Mouse (Mus musculus): ENCODE measurements around the gene Pygo2.
A peak's percentile ranks its signal among the peaks of the same experiment; 100 is the strongest.

DNA sequence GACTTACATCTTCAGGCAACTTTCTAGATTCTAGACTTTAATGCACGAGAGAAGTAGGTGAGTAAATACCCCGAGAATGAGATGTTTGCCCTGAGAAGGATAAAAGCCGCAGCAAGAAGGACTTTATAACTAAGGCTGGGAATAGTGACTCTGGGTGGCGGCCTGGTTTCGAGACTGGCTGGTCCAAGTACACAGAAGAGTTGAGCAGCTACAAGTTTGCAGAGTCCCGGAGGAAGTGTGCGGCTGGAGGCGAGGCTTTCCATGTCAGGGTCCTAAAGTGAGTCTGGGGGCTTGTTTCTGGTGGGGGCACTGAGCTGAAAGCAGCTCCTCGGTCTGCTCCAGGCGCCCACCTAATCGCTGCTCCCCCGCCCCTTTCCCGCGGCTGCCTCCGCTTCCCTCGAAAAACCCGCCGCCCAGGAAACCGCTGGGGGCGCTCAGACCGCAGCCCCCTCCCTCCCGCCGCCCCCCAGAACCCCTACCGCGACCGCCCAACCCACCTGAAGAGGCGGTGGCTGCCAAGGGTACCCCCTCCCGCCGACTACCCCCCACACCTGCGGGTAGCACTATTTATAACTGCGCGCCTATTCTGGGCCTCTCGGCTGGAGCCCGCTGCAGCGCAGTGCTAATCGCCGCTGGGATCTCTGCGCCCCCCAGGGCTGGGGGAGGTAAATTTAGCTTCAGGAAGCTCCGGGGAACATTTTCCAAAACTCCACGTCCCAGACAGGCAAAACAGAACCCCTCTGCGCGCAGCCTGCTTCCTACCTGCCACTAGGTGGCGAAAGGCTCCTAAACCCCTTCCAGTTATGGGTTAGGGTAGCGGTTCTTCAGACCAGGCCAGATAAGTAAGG, 34.0 kb upstream of the Pygo2 start:
- TF ChIP-seq CTCF (IDR thresholded peaks at IDR 0.05) (peak; percentile 91), POLR2A (IDR thresholded peaks at IDR 0.05; ENCODE audit: insufficient read depth, low read depth, low read length) (no peak)

Measured in heart, adult 2 months (tissue).